Mouse (Mus musculus) frontal cortex, postnatal 10 days (tissue): ENCODE results near the gene Rora.

Source experiments
- DNase-seq, 2 experiments: peaks; one replicate each; pipeline ENCODE4 v3.0.0; 2022; ENCODE audit warnings: low spot score in 2 of 2, mixed read lengths in 1 of 2

Rora gene

GRCm38 (mm10) chr9:68759324-68759723, 105.7 kb downstream of the Rora start:
- no peak for DNase-seq

GRCm38 (mm10) chr9:68760329-68760728, 106.7 kb downstream of the Rora start:
- DNase-seq = no peak

GRCm38 (mm10) chr9:68760876-68761275, 107.3 kb downstream of the Rora start:
- no peak for DNase-seq

- DNase-seq = no peak
Measured at GRCm38 (mm10) chr9:68761672-68762071, 108.1 kb downstream of the Rora start.

GRCm38 (mm10) chr9:68765595-68765994, 112.0 kb downstream of the Rora start:
- no peak for DNase-seq

GRCm38 (mm10) chr9:68769638-68770037, 116.1 kb downstream of the Rora start:
- no peak for DNase-seq

- no peak for DNase-seq
Measured at GRCm38 (mm10) chr9:68771383-68771782, 117.8 kb downstream of the Rora start.

GRCm38 (mm10) chr9:68773770-68774169, 120.2 kb downstream of the Rora start:
- no peak for DNase-seq

GRCm38 (mm10) chr9:68782011-68782410, 128.4 kb downstream of the Rora start:
- no peak for DNase-seq

- no peak for DNase-seq
Measured at GRCm38 (mm10) chr9:68782604-68783003, 129.0 kb downstream of the Rora start.

- DNase-seq = no peak
Measured at GRCm38 (mm10) chr9:68783246-68783645, 129.7 kb downstream of the Rora start.

GRCm38 (mm10) chr9:68786614-68787293, 133.2 kb downstream of the Rora start:
- DNase-seq = no peak

GRCm38 (mm10) chr9:68787665-68788064, 134.1 kb downstream of the Rora start:
- no peak for DNase-seq

GRCm38 (mm10) chr9:68790922-68791321, 137.3 kb downstream of the Rora start:
- DNase-seq = no peak

GRCm38 (mm10) chr9:68791982-68792540, 138.5 kb downstream of the Rora start:
- DNase-seq = no peak

GRCm38 (mm10) chr9:68795314-68795713, 141.7 kb downstream of the Rora start:
- DNase-seq = no peak

- DNase-seq = no peak
Measured at GRCm38 (mm10) chr9:68798221-68798620, 144.6 kb downstream of the Rora start.

- DNase-seq = peak; percentile 14 to 20
Measured at GRCm38 (mm10) chr9:68799065-68799464, 145.5 kb downstream of the Rora start.

GRCm38 (mm10) chr9:68804229-68804628, 150.6 kb downstream of the Rora start:
- no peak for DNase-seq

GRCm38 (mm10) chr9:68805776-68806175, 152.2 kb downstream of the Rora start:
- no peak for DNase-seq

- no peak for DNase-seq
Measured at GRCm38 (mm10) chr9:68807735-68808134, 154.1 kb downstream of the Rora start.

- DNase-seq = no peak
Measured at GRCm38 (mm10) chr9:68809536-68809935, 155.9 kb downstream of the Rora start.

GRCm38 (mm10) chr9:68814723-68815122, 161.1 kb downstream of the Rora start:
- DNase-seq = no peak

GRCm38 (mm10) chr9:68815877-68816276, 162.3 kb downstream of the Rora start:
- DNase-seq = no peak
